Mouse (Mus musculus): Measurements from ENCODE around the gene Dexi. TPM values are rescaled to one million over a fixed set of nuclear protein-coding genes. Genes with fewer than 3 reads are reported as not detected.

The Dexi gene
- total RNA-seq, 2 experiments from 2014 or later, result 68.7 to 72.3 TPM

DNA sequence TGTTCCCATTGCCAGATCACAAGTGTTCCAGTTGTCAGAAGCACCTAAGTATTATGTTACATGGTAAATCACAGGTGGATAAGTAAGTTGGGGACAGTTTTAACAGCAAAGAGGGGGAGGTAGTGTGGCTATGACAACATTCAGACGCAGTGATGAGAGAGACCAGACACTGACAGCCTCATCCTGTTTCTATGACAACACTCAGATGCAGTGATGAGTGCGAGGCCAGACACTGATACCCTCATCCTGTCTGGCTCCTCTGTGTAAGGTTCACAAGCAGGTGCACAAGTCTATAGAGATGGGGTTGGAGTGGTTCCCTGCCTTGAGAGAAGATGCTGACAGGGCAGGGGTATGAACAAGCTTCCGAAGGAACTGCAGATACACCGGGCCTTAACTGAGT lies 24.3 kb upstream of the Dexi start:
- no peak for DNase-seq (ENCODE audit: extremely low spot score in 1 of 2, low spot score in 2 of 2)
- no peak for TF ChIP-seq CTCF (IDR thresholded peaks at IDR 0.05)
- intact Hi-C loops (cut with DNase I), result loop anchor here (1.0 kb wide), 1 partner anchor 219 kb away; no protein-coding TSS in a partner anchor
- no peak overlapping the region for H3K4me3 ChIP-seq
- H3K27ac ChIP-seq, result no peak overlapping the region

DNA sequence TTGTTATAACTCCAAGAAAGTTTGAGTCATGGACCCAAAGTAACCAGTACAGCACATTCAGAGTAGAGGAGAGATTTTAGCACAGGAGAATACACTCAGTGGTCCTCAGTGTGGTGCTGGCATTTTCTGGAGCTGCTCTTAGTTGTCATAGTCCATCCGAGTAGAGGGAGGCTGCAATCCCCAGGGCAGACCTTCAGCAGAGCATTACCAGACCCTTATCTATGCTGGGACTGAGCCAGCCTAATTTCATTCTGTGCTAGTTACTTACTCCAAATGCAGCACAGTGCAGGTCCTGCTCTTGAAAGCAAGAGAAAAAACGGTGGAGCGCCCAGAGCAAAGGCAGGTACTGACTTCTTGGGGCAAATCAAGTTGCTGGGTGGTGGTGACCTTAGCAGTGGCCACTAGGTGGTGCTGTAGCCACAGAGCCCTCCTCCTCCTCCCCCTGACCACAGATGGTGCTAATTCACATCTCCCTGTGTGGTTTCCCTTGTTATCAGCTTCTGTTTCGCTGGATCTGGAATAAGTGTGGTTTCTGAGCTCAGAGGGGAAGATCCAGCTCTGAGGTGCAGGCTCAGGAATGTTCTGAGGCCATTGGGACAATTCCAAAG lies 22.5 kb upstream of the Dexi start:
- intact Hi-C loops (cut with DNase I), result no loop called here
- peak; percentile 93 for TF ChIP-seq CTCF (IDR thresholded peaks at IDR 0.05)
- no peak overlapping the region for H3K4me3 ChIP-seq
- H3K27ac ChIP-seq, result peak overlapping the region; percentile 36
- DNase-seq (ENCODE audit: extremely low spot score in 1 of 2, low spot score in 2 of 2), result peak; percentile 62 to 76

DNA sequence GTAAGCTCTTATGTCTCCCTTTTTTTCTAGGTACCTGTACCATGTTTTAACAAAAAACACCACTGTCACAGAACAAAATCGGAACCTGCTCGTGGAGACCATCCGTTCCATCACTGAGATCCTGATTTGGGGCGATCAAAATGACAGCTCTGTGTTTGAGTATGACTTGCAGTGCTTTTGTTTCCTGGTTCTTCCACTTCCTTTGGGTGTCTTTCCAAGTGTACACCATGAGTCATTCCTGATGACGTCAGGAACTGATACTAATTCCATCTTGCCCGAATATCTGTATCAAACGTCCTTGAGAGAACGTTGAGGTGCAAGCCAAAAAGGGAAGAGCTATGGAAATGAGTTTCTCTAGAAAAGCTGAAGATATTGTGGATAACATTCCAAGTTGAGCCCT lies 17.1 kb upstream of the Dexi start:
- TF ChIP-seq CTCF (IDR thresholded peaks at IDR 0.05), result no peak
- H3K27ac ChIP-seq, result peak overlapping the region; percentile 36; the same call in 1 of the 2 replicates
- no peak for DNase-seq (ENCODE audit: extremely low spot score in 1 of 2, low spot score in 2 of 2)
- no peak overlapping the region for H3K4me3 ChIP-seq
- intact Hi-C loops (cut with DNase I), result no loop called here

DNA sequence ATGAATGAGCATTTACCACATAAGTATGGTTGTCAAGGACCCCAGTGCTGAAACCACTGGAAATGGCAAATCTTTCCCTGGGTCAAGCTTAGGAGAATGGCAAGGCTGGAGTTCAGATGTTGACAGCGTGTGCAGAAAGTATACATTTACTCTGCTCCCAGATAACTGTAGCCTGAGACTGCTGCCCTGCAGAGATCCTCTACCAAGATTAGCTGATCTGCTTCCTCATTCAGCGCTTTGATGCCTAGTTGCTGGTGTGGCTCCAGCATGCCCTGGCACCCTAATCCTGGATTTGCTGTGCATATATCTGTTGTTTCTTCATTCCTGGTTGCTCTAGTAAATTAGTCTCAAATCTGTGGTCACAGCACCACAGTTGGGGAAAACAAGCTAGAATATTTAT lies 11.0 kb upstream of the Dexi start:
- Histone ChIP-seq H3K27ac (no peak overlapping the region), H3K4me3 (no peak overlapping the region)
- intact Hi-C loops (cut with DNase I), result no loop called here
- TF ChIP-seq CTCF (IDR thresholded peaks at IDR 0.05), result no peak
- no peak for DNase-seq (ENCODE audit: extremely low spot score in 1 of 2, low spot score in 2 of 2)

DNA sequence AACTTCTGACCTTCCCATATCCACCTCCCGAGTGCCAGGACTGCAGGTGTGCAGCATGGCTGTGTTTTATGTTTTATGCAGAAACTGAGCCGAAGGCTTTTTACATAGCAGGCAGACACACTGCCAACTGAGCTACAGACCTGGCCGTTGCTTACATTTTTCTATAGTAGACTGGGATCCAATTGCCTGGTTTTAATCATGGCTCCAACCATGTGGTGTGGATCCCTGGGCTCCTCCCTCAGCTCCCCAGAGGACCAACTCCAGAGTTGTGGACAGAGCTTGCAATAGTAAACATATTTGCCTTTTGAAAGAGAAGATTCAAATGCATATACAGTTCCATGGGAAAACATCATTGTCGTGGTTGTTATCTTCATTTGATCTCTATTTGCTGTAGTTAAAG lies 8.7 kb upstream of the Dexi start:
- TF ChIP-seq CTCF (IDR thresholded peaks at IDR 0.05), result no peak
- intact Hi-C loops (cut with DNase I), result no loop called here
- Histone ChIP-seq H3K4me3 (no peak overlapping the region), H3K27ac (no peak overlapping the region)
- DNase-seq (ENCODE audit: extremely low spot score in 1 of 2, low spot score in 2 of 2), result no peak

DNA sequence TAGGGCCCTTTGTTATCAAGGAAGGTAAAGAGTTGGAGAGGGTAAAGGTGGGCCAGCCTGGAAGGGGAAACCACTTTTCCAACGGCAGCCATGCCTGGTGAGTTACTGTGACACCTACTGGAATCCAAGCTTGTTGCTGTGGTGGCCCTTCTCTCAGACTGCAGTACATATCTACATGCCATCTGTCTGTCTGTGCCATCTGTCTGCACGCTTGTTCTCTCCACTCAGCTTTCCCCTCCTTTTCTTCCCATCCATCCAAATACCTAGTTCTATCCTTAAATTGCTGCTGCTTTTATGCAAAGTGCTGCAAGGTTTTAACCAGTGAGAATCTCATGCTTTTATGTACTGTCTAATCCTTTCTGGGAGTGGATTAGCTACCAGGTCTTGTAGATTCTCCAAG lies 6.7 kb upstream of the Dexi start:
- TF ChIP-seq CTCF (IDR thresholded peaks at IDR 0.05), result no peak
- no peak for DNase-seq (ENCODE audit: extremely low spot score in 1 of 2, low spot score in 2 of 2)
- Histone ChIP-seq H3K4me3 (no peak overlapping the region), H3K27ac (peak overlapping the region; percentile 76)
- intact Hi-C loops (cut with DNase I), result no loop called here

DNA sequence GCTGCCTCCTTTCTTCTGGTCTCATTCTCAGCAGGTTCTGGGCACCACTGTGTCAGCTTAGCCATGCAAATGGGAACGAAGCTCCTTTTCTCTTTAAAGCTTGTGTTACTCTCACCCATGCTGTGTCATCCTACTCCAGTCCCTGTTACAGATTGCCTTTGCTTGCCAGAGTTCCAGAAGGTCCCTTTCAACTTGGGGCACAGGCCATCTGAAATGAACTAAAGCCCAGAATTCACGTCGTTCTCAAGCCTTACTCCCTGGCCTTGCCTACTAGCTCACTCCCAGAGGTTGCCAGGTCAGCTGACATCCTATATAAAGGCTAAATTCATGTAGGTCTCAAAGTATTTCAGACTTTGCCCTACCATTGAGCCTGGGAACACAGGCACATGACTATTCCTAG lies 6.1 kb upstream of the Dexi start:
- Histone ChIP-seq H3K27ac (peak overlapping the region; percentile 76), H3K4me3 (no peak overlapping the region)
- no peak for TF ChIP-seq CTCF (IDR thresholded peaks at IDR 0.05)
- DNase-seq (ENCODE audit: extremely low spot score in 1 of 2, low spot score in 2 of 2), result no peak
- intact Hi-C loops (cut with DNase I), result no loop called here

DNA sequence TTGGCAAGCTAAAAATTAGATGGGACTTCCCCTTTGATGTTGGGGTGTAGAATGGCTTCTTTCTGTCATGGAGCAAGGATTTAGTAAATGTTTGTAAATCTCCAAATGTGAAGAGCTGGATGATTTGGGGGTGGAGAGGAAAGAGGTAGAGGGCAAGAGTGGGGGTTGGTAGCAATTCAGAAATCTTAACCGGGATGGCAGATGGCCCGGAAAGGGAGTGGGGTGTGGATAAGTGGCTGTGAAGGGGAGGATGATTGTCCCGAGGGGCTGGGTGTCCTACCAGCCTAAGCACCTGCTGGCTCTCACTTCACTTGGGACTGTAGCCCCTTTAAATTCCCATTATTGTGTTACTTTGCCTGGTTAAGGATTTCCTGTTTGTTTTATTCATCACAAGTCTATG lies 4.0 kb upstream of the Dexi start:
- no peak overlapping the region; the same call in 1 of the 2 replicates for H3K4me3 ChIP-seq
- intact Hi-C loops (cut with DNase I), result no loop called here
- no peak for TF ChIP-seq CTCF (IDR thresholded peaks at IDR 0.05)
- DNase-seq (ENCODE audit: extremely low spot score in 1 of 2, low spot score in 2 of 2), result no peak
- no peak overlapping the region for H3K27ac ChIP-seq

DNA sequence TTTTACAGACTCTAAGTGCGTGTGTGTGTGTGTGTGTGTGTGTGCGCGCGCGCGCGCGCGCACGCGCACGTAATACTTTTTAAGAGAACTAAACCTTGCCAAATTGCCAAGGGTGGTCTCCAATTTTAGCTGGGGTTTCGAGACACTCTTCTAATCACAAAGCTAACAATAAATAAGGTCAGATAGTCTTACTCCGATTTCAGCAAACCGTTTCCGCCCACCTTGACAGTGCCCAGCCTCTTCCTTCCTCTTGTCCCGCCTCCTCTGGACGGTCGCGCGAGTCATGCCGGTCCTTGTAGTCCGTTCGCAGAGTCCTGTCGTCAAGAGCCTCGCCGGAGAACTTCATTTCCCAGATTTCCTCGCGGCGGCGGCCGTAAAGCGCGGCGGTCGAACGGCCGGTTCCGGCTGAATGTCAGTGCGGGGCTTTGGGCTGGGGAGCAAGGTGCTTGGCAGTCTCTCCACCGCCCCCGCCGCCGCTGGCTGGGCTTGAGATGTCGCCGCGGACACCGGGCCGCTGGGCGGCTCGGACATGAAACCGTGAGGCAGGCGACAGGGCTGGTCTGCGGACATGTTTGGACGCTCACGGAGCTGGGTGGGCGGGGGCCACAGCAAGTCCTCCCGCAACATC lies 2.3 kb upstream of the Dexi start, which contains the start of gene Clec16a:
Gene Clec16a, plus strand, starts transcription at position 345 of the 628 bp plus-strand sequence.
- DNase-seq (ENCODE audit: extremely low spot score in 1 of 2, low spot score in 2 of 2), result peak; percentile 96
- Histone ChIP-seq H3K4me3 (peak within 1 kb of the TSS; percentile 91), H3K27ac (peak within 1 kb of the TSS; percentile 87)
- TF ChIP-seq CTCF (IDR thresholded peaks at IDR 0.05), result no peak
- intact Hi-C loops (cut with DNase I), result no loop called here

DNA sequence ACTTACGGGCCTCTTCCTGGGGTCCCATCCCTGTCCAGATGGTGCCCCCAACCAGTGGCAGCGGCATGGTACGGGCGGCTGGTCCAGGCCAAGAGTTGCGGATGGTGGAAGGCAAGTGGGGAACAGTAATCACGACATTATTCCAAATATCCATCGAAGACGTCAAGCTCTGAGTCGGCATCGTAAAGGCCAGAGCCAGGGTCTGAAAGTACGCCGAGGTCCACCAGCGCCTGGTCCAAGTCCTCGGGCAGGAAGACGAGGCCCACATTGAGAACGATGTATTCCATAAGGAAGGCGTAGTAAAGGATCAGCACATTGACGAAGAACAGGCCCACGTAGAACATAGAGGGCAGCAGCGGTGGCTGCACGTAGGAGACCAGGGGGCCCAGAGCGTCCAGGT lies 588 bp downstream of the Dexi start:
- intact Hi-C loops (cut with DNase I), result no loop called here
- Histone ChIP-seq H3K27ac (peak overlapping the region; percentile 94), H3K4me3 (peak overlapping the region; percentile 78)
- no peak for DNase-seq (ENCODE audit: extremely low spot score in 1 of 2, low spot score in 2 of 2)
- TF ChIP-seq CTCF (IDR thresholded peaks at IDR 0.05), result no peak

DNA sequence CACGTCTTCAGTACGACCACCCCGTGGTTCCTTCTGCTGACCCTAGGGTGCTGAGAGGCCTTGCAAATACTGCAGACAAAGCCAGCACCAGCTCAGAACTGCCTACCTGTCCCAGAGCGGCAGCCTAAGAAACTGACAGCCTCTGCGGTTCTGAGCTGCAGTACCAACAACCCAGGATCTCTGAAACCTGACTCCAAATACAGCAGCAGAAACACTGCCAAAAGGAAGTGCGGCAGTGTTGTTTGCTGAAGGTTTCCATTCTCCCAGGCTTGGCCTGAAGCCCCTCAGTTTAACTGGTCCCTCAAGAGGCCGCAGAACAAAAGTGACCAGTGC lies 1.3 kb downstream of the Dexi start:
- TF ChIP-seq CTCF (IDR thresholded peaks at IDR 0.05), result no peak
- Histone ChIP-seq H3K4me3 (peak overlapping the region; percentile 78), H3K27ac (peak overlapping the region; percentile 94)
- peak in 1 of 2 experiments; percentile 24 for DNase-seq (ENCODE audit: extremely low spot score in 1 of 2, low spot score in 2 of 2)
- intact Hi-C loops (cut with DNase I), result no loop called here

DNA sequence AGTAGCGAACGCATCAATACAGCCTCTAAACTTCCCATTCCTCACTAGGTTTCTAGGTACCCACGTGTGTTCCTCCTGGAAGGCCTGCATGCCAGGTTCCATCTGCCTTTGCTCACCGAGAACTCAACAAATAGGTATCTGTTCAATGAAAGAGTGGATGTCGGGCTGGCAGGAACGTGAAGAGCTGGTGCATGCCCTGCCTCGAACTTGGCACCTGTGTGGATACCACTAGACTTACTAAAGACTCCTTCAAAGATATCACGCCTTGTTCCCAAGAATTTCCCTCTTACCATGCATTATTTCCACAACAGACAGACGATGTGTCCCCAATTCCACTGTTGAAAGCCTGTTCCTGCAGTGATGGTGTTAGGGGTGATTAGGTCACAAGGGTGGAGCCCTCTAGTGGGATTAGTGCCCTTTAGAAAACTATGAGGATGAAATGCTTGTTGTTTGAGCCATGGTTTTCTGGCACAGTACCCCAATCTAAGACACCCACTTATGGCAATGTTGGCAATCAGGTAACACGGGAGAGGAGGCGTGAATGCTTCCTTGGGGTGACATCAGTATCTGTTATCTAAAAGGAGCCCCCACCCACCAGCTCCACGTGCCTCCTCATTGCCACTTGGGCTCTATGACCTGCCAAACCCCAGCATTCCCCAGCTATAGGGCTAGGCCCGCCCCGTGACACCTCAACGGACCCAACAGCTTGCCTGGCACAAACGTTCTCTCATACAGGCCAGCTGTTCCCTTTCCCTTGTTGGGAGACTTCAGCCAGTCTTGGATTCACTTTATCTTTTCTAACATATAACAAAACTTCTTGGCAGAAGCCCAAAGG lies 1.9 kb downstream of the Dexi start:
- intact Hi-C loops (cut with DNase I), result no loop called here
- H3K27ac ChIP-seq, result peak overlapping the region; percentile 94
- no peak for TF ChIP-seq CTCF (IDR thresholded peaks at IDR 0.05)
- DNase-seq (ENCODE audit: extremely low spot score in 1 of 2, low spot score in 2 of 2), result no peak
- peak overlapping the region; percentile 78 for H3K4me3 ChIP-seq
